Mouse (Mus musculus) CH12.LX (cell line): ENCODE results near the gene Sec16a. TPM values are rescaled to one million over a fixed set of nuclear protein-coding genes. Genes with fewer than 3 reads are reported as not detected.

Experiments
- DNase-seq: peaks from one replicate; pipeline ENCODE4 v3.0.0-alpha.2; 2013; ENCODE audit errors: extremely low read depth
- H3K27ac ChIP-seq: 2 replicates; pipeline ENCODE4 v1.5.1; 2012; ENCODE audit warnings: low read depth, mild to moderate bottlenecking, control low read depth, moderate library complexity; ENCODE audit not compliant: insufficient read depth
- H3K27me3 ChIP-seq: replicated peaks from 2 replicates; pipeline ENCODE3; 2012; ENCODE audit warnings: inconsistent platforms
- H3K36me3 ChIP-seq, 2 experiments: replicated peaks in 1 of 2; 2 replicates each; pipeline versions ENCODE3 to v1.6.1; 2012; ENCODE audit warnings: inconsistent platforms in 1 of 2, low read length in 1 of 2, mild to moderate bottlenecking in 1 of 2, mixed read lengths in 1 of 2, moderate library complexity in 1 of 2; ENCODE audit not compliant: control insufficient read depth in 1 of 2, insufficient read depth in 1 of 2
- H3K4me1 ChIP-seq, 2 experiments: 2 replicates each; pipeline ENCODE4 v1.6.1; 2012; ENCODE audit warnings: inconsistent platforms in 1 of 2, moderate library complexity in 1 of 2; ENCODE audit not compliant: insufficient read depth in 2 of 2, control insufficient read depth in 1 of 2
- H3K4me2 ChIP-seq: 2 replicates; pipeline ENCODE4 v1.6.1; 2012; ENCODE audit warnings: low read depth, mild to moderate bottlenecking, control low read depth; ENCODE audit not compliant: poor library complexity, insufficient read depth, severe bottlenecking
- H3K4me3 ChIP-seq, 3 experiments: fragments of 150-350 bp in 1 of 3; sonication (generic) in 1 of 3; replicated peaks in 1 of 3; 2 replicates each; pipeline versions ENCODE3 to v1.5.1; 2011 to 2012; ENCODE audit warnings: low read depth in 2 of 3, low read length in 2 of 3, mild to moderate bottlenecking in 2 of 3, moderate library complexity in 2 of 3, control low read depth in 1 of 3, improper control_type of control experiment in 1 of 3, inconsistent platforms in 1 of 3, mixed read lengths in 1 of 3; ENCODE audit not compliant: poor library complexity in 1 of 3
- H3K79me2 ChIP-seq: replicated peaks from 2 replicates; pipeline ENCODE4 v1.6.1; 2012; ENCODE audit warnings: mild to moderate bottlenecking, moderate library complexity; ENCODE audit not compliant: control insufficient read depth, poor library complexity, insufficient read depth, severe bottlenecking; ENCODE audit errors: extremely low read depth
- H3K9ac ChIP-seq: 2 replicates; pipeline ENCODE4 v1.6.1; 2012; ENCODE audit warnings: low read depth, mild to moderate bottlenecking, control low read depth, moderate library complexity; ENCODE audit not compliant: insufficient read depth
- H3K9me3 ChIP-seq: replicated peaks from 2 replicates; pipeline ENCODE3; 2012; ENCODE audit warnings: low read length, inconsistent platforms, mixed read lengths
- BHLHE40 ChIP-seq: IDR thresholded peaks from 2 replicates; pipeline ENCODE4 v1.6.1; 2011; ENCODE audit warnings: mild to moderate bottlenecking, low read depth, low read length, improper control_type of control experiment
- E2F4 ChIP-seq: IDR thresholded peaks from 2 replicates; pipeline ENCODE4 v1.6.1; 2011; ENCODE audit warnings: low read depth, low read length, improper control_type of control experiment; ENCODE audit not compliant: insufficient replicate concordance
- HCFC1 ChIP-seq: IDR thresholded peaks from 2 replicates; pipeline ENCODE4 v1.6.1; 2012; ENCODE audit warnings: low read depth, mild to moderate bottlenecking, inconsistent platforms, low read length, improper control_type of control experiment
- JUN ChIP-seq: IDR thresholded peaks from 2 replicates; pipeline ENCODE4 v1.6.1; 2011; ENCODE audit warnings: low read depth, mild to moderate bottlenecking, low read length, improper control_type of control experiment, moderate library complexity; ENCODE audit not compliant: insufficient read depth
- MAX ChIP-seq: IDR thresholded peaks from 2 replicates; pipeline ENCODE4 v1.6.1; 2011; ENCODE audit warnings: low read length, improper control_type of control experiment
- MAZ ChIP-seq: IDR thresholded peaks from 2 replicates; pipeline ENCODE4 v1.6.1; 2012; ENCODE audit warnings: low read depth, mild to moderate bottlenecking, inconsistent platforms, low read length, improper control_type of control experiment, moderate library complexity
- NELFE ChIP-seq: IDR thresholded peaks from 2 replicates; pipeline ENCODE4 v1.6.1; 2011; ENCODE audit warnings: low read depth, low read length, improper control_type of control experiment
- NRF1 ChIP-seq: IDR thresholded peaks from 2 replicates; pipeline ENCODE4 v1.6.1; 2014; ENCODE audit warnings: low read depth, mild to moderate bottlenecking, inconsistent platforms, low read length, improper control_type of control experiment, moderate library complexity
- POLR2AphosphoS2 ChIP-seq: IDR thresholded peaks from 2 replicates; pipeline ENCODE4 v1.6.1; 2011; ENCODE audit warnings: low read depth, low read length, improper control_type of control experiment
- RAD21 ChIP-seq: IDR thresholded peaks from 2 replicates; pipeline ENCODE4 v1.6.1; 2011; ENCODE audit warnings: low read depth, mild to moderate bottlenecking, low read length, improper control_type of control experiment, moderate library complexity
- RCOR1 ChIP-seq: conservative IDR thresholded peaks from 2 replicates; pipeline ENCODE4 v1.6.1; 2012; ENCODE audit warnings: low read depth, mild to moderate bottlenecking, inconsistent platforms, low read length, improper control_type of control experiment
- SIN3A ChIP-seq: IDR thresholded peaks from 2 replicates; pipeline ENCODE4 v1.6.1; 2012; ENCODE audit warnings: low read length, improper control_type of control experiment, inconsistent platforms
- SMC3 ChIP-seq: IDR thresholded peaks from 2 replicates; pipeline ENCODE4 v1.6.1; 2011; ENCODE audit warnings: low read depth, low read length, improper control_type of control experiment
- USF1 ChIP-seq: IDR thresholded peaks from 2 replicates; pipeline ENCODE4 v1.6.1; 2014; ENCODE audit warnings: low read depth, mild to moderate bottlenecking, inconsistent platforms, low read length, improper control_type of control experiment
- ZC3H11A ChIP-seq: IDR thresholded peaks from 2 replicates; pipeline ENCODE4 v1.6.1; 2012; ENCODE audit warnings: low read depth, mild to moderate bottlenecking, inconsistent platforms, low read length, improper control_type of control experiment
- ZKSCAN1 ChIP-seq: IDR thresholded peaks from 2 replicates; pipeline ENCODE4 v1.6.1; 2012; ENCODE audit warnings: low read depth, inconsistent platforms, low read length, improper control_type of control experiment, borderline replicate concordance
- dilution Hi-C: fragments of 300-500 bp; cut with MboI; formaldehyde crosslinking; loops from 2 replicates; pipeline ENCODE4 v1.14.3; 2020; ENCODE audit warnings: low sequenced_read_pairs; ENCODE audit not compliant: extremely low pct_unique_long_range_greater_than_20kb, extremely low pct_ligation_motif_present
- in situ Hi-C: fragments of 300-500 bp; cut with MboI; formaldehyde crosslinking; loops from 3 replicates; pipeline ENCODE4 v1.14.3; 2019; ENCODE audit warnings: low sequenced_read_pairs, low pct_ligation_motif_present, low pct_unique_long_range_greater_than_20kb, mixed read lengths
- polyA plus RNA-seq: library from polyadenylated mRNA; unstranded; fragments of >175 nt; gene quantifications from 2 replicates; pipeline ENCODE4 v1.2.1, GENCODE M21; 2012; ENCODE audit warnings: low read depth; ENCODE audit not compliant: insufficient read length
- total RNA-seq, 2 experiments: library from RNA; depleted of rRNA; stranded (reverse); fragments of 300-350 nt in 1 of 2; fragments of >200 nt in 1 of 2; gene quantifications; 2 replicates each; pipeline ENCODE4 v1.2.3; 2012 to 2014

The Sec16a gene
- total and polyA plus RNA-seq, 3 experiments = 22.8 to 38.9 (median 31.8) TPM

DNA sequence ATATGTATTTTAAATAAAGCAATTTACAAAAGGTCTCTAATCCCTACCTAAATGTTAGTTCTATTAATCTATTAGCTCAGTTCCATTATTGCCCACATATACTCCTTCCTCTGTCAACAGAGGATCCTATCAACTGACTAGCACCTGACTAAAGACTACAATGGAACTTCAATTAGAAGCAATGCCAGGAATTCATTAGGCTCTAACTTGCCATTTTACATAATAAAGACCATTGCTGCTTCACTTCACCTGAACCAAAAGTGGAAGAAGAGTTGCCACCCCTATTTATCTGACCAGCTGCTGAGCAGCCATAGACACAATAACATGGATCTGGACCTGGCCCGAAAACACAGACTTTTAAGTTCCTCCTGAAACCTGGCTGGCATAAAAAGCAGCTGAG is 2.2 kb downstream of the Sec16a start:
- TF ChIP-seq SMC3 = no peak
- TF ChIP-seq ZKSCAN1 = no peak
- no peak for TF ChIP-seq POLR2AphosphoS2
- TF ChIP-seq MAX = no peak
- no peak for TF ChIP-seq USF1
- no peak for TF ChIP-seq E2F4
- no peak for TF ChIP-seq NELFE
- no peak for TF ChIP-seq RAD21
- TF ChIP-seq RCOR1 = no peak
- TF ChIP-seq MAZ = no peak
- Histone ChIP-seq H3K4me1 (peaks cover 9 to 42% of the 10 kb centered on the region in 2 experiments), H3K27me3 (no peaks in the 10 kb centered on the region), H3K27ac (no peak overlapping the region), H3K4me2 (no peak overlapping the region), H3K9ac (no peak overlapping the region), H3K4me3 (no peak overlapping the region), H3K9me3 (no peaks in the 10 kb centered on the region), H3K79me2 (peaks cover 35% of the 10 kb centered on the region), H3K36me3 (peaks cover 36 to 48% of the 10 kb centered on the region in 2 experiments)
- dilution Hi-C loops (no loop called here), in situ Hi-C loops (no loop called here)
- no peak for DNase-seq

DNA sequence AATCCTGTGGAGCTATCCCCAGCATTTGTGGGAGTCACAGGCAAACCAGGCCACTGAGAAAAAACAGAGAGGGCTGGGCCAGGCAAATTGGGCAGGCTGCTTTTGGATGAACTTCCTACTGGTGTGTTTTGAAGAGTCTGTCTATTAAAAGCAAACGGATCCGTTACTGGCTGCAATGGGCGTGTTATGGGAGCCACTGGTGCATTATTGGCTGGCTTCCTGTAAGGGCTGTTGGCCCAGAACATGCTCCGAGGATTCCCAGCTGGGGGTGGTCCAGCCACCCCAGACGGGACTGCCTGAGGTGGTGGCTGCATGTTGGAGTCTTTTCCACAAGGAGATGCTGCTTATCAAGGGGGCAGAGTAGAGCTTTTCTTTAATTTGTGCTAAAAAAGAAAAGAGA is 3.3 kb downstream of the Sec16a start:
- peaks cover 37% of the 10 kb centered on the region for H3K79me2 ChIP-seq
- TF ChIP-seq JUN (no peak), SIN3A (no peak), BHLHE40 (no peak), ZC3H11A (no peak), HCFC1 (no peak), NRF1 (no peak)
- TF ChIP-seq, all 38 proteins: peak for 0
- dilution Hi-C loops = no loop called here
- Histone ChIP-seq H3K9me3 (no peaks in the 10 kb centered on the region), H3K4me1 (peaks cover 2 to 38% of the 10 kb centered on the region in 2 experiments), H3K27me3 (no peaks in the 10 kb centered on the region), H3K4me3 (no peak overlapping the region), H3K4me2 (no peak overlapping the region), H3K36me3 (peaks cover 41 to 54% of the 10 kb centered on the region in 2 experiments), H3K27ac (no peak overlapping the region), H3K9ac (no peak overlapping the region)
- no peak for DNase-seq
- in situ Hi-C loops = no loop called here
